In genomic region chr4:57771558-57772219, GRCm38 (mm10) we compare ENCODE assay signal across 20 mouse cellular contexts. TPM values are rescaled to one million over a fixed set of nuclear protein-coding genes. Genes with fewer than 3 reads are reported as not detected.
DNase-seq lines count a peak whose midpoint lies in the region; ATAC-seq and TF ChIP-seq lines count a peak whose summit lies in the region.
"Had no signal": no experiment of that assay in that cellular context is flagged by ENCODE, and none has a peak within 500 bp of the region (broad histone marks: within the 10 kb centered on the region; RNA-seq: fewer than 3 reads in every experiment).

No protein-coding gene starts in this region.

- intact Hi-C loops in heart, adult 2 months (cut with DNase I) = no loop called here

- no peaks in the 10 kb centered on the region; the same call in 1 of the 2 replicates for H3K36me3 ChIP-seq in heart, embryonic 16.5 days (ENCODE audit: control insufficient read depth, insufficient read depth)
- H3K36me3 ChIP-seq in heart, adult 2 months (ENCODE audit: control insufficient read depth, insufficient read depth, low read length) = no peaks in the 10 kb centered on the region; the same call in 1 of the 2 replicates
- no peaks in the 10 kb centered on the region for H3K36me3 ChIP-seq in limb, embryonic 11.5 days (ENCODE audit: control insufficient read depth, insufficient read depth, low read length)
- H3K36me3 ChIP-seq in limb, embryonic 10.5 days = no peaks in the 10 kb centered on the region
- H3K36me3 ChIP-seq in stomach, embryonic 16.5 days (ENCODE audit: control insufficient read depth, insufficient read depth, low read length) = no peaks in the 10 kb centered on the region
- no peaks in the 10 kb centered on the region for H3K36me3 ChIP-seq in stomach, postnatal 0 days (ENCODE audit: control insufficient read depth, insufficient read depth, low read length)
- H3K36me3 ChIP-seq: forebrain, embryonic 12.5 days; intestine, embryonic 15.5 days; limb, embryonic 13.5 days; liver, embryonic 15.5 days; stomach, embryonic 15.5 days had no signal

- H3K4me3 ChIP-seq in heart, embryonic 16.5 days (ENCODE audit: low read length) = no peak overlapping the region
- H3K4me3 ChIP-seq in heart, adult 2 months = no peak overlapping the region
- no peak overlapping the region for H3K4me3 ChIP-seq in limb, embryonic 11.5 days (ENCODE audit: low read depth, low read length)
- H3K4me3 ChIP-seq in limb, embryonic 10.5 days = no peak overlapping the region
- H3K4me3 ChIP-seq in stomach, embryonic 16.5 days (replicated peaks; ENCODE audit: low read length) = no peak overlapping the region
- H3K4me3 ChIP-seq in stomach, postnatal 0 days (ENCODE audit: low read depth, low read length) = no peak overlapping the region
- H3K4me3 ChIP-seq: forebrain, embryonic 12.5 days; intestine, embryonic 15.5 days; limb, embryonic 13.5 days; liver, embryonic 15.5 days; stomach, embryonic 15.5 days had no signal

- no peak overlapping the region for H3K4me2 ChIP-seq in heart, embryonic 16.5 days (ENCODE audit: low read depth, low read length)
- no peak overlapping the region for H3K4me2 ChIP-seq in limb, embryonic 11.5 days (ENCODE audit: low read depth, severe bottlenecking)
- H3K4me2 ChIP-seq in stomach, embryonic 16.5 days (ENCODE audit: low read depth, low read length) = no peak overlapping the region
- no peak overlapping the region for H3K4me2 ChIP-seq in stomach, postnatal 0 days (replicated peaks; ENCODE audit: low read depth)
- H3K4me2 ChIP-seq: forebrain, embryonic 12.5 days; intestine, embryonic 15.5 days; limb, embryonic 13.5 days; liver, embryonic 15.5 days; stomach, embryonic 15.5 days had no signal

- ATAC-seq in heart, embryonic 16.5 days (replicated peaks; ENCODE audit: extremely low read depth, insufficient read depth, low FRiP score) = no peak
- peak; percentile 44; the same call in 1 of the 2 replicates for ATAC-seq in limb, embryonic 11.5 days (ENCODE audit: insufficient number of reproducible peaks, low FRiP score, low TSS enrichment, low read depth)
- ATAC-seq in stomach, embryonic 16.5 days (ENCODE audit: insufficient read depth, low FRiP score) = peak; percentile 50; the same call in 1 of the 2 replicates
- no peak for ATAC-seq in stomach, postnatal 0 days (ENCODE audit: low FRiP score, low TSS enrichment)
- ATAC-seq: intestine, embryonic 15.5 days had no signal

- DNase-seq in heart, adult 2 months = no peak
- DNase-seq in limb, embryonic 11.5 days (ENCODE audit: low spot score) = no peak
- no peak for DNase-seq in limb, embryonic 10.5 days (ENCODE audit: low spot score)
- no peak for DNase-seq in stomach, postnatal 0 days (ENCODE audit: low spot score)
- DNase-seq in layer of hippocampus, adult 9-10 months (ENCODE audit: low spot score) = no peak
- DNase-seq: adrenal gland, postnatal 36 days; cerebellum, adult 8-10 months; heart, postnatal 14 days; kidney, postnatal 14 days; layer of hippocampus, adult 9-11 months; midbrain, embryonic 14.5 days; thymus, postnatal 14 days had no signal

- H3K79me2 ChIP-seq in heart, adult 2 months (replicated peaks; ENCODE audit: control insufficient read depth, insufficient read depth, low read length) = peaks cover 5% of the 10 kb centered on the region

- peak overlapping the region; percentile 18; the same call in 1 of the 2 replicates for H3K27ac ChIP-seq in heart, embryonic 16.5 days (ENCODE audit: low read length)
- H3K27ac ChIP-seq in heart, adult 2 months = no peak overlapping the region
- H3K27ac ChIP-seq in limb, embryonic 11.5 days (replicated peaks; ENCODE audit: low read depth, low read length) = no peak overlapping the region
- H3K27ac ChIP-seq in limb, embryonic 10.5 days = no peak overlapping the region
- H3K27ac ChIP-seq in stomach, embryonic 16.5 days (ENCODE audit: low read length) = no peak overlapping the region
- H3K27ac ChIP-seq in stomach, postnatal 0 days (replicated peaks) = no peak overlapping the region
- H3K27ac ChIP-seq: forebrain, embryonic 12.5 days; intestine, embryonic 15.5 days; limb, embryonic 13.5 days; liver, embryonic 15.5 days; macrophage; stomach, embryonic 15.5 days had no signal

- TF ChIP-seq CTCF in heart, adult 2 months (IDR thresholded peaks at IDR 0.05) = no peak
- no peak for TF ChIP-seq CTCF in stomach, postnatal 0 days (IDR thresholded peaks at IDR 0.05; ENCODE audit: low read depth)

- peaks cover 27% of the 10 kb centered on the region for H3K4me1 ChIP-seq in heart, embryonic 16.5 days (ENCODE audit: control insufficient read depth, insufficient read depth, low read length)
- peaks cover 7% of the 10 kb centered on the region for H3K4me1 ChIP-seq in heart, adult 2 months (ENCODE audit: control insufficient read depth, insufficient read depth, low read length)
- H3K4me1 ChIP-seq in limb, embryonic 11.5 days (ENCODE audit: control insufficient read depth, insufficient read depth, low read length) = no peaks in the 10 kb centered on the region
- H3K4me1 ChIP-seq in limb, embryonic 10.5 days = peaks cover 8% of the 10 kb centered on the region
- H3K4me1 ChIP-seq in stomach, embryonic 16.5 days (ENCODE audit: control insufficient read depth, insufficient read depth, low read length) = peaks cover 3% of the 10 kb centered on the region; the same call in 1 of the 2 replicates
- 0 out of 2 replicates have a peak, but pooled peaks cover 2% of the 10 kb centered on the region for H3K4me1 ChIP-seq in stomach, postnatal 0 days (replicated peaks; ENCODE audit: control insufficient read depth, insufficient read depth)
- H3K4me1 ChIP-seq: forebrain, embryonic 12.5 days; limb, embryonic 13.5 days; stomach, embryonic 15.5 days had no signal

- no peaks in the 10 kb centered on the region for H3K9me3 ChIP-seq in heart, embryonic 16.5 days (replicated peaks; ENCODE audit: control insufficient read depth, low read length)
- H3K9me3 ChIP-seq in limb, embryonic 11.5 days (ENCODE audit: control insufficient read depth, low read length) = no peaks in the 10 kb centered on the region
- H3K9me3 ChIP-seq in limb, embryonic 10.5 days (replicated peaks) = no peaks in the 10 kb centered on the region
- no peaks in the 10 kb centered on the region for H3K9me3 ChIP-seq in stomach, embryonic 16.5 days (replicated peaks; ENCODE audit: control insufficient read depth, low read length)
- H3K9me3 ChIP-seq in stomach, postnatal 0 days (ENCODE audit: control insufficient read depth, low read length) = no peaks in the 10 kb centered on the region
- H3K9me3 ChIP-seq: forebrain, embryonic 12.5 days; intestine, embryonic 15.5 days; limb, embryonic 13.5 days; liver, embryonic 15.5 days; stomach, embryonic 15.5 days had no signal

- no peak overlapping the region for H3K9ac ChIP-seq in heart, embryonic 16.5 days (ENCODE audit: low read length)
- no peak overlapping the region for H3K9ac ChIP-seq in heart, adult 2 months (ENCODE audit: low read depth, low read length)
- H3K9ac ChIP-seq in limb, embryonic 11.5 days (ENCODE audit: low read length) = no peak overlapping the region
- H3K9ac ChIP-seq in stomach, embryonic 16.5 days (ENCODE audit: low read length) = no peak overlapping the region
- no peak overlapping the region for H3K9ac ChIP-seq in stomach, postnatal 0 days (ENCODE audit: low read length)
- H3K9ac ChIP-seq: forebrain, embryonic 12.5 days; intestine, embryonic 15.5 days; limb, embryonic 13.5 days; liver, embryonic 15.5 days; stomach, embryonic 15.5 days had no signal

- 76% methylated on average over 2 of the region's 2 CpGs for WGBS in heart, embryonic 16.5 days
- 90% methylated on average over 2 of the region's 2 CpGs for WGBS in heart, adult 2 months
- 88% methylated on average over 2 of the region's 2 CpGs for WGBS in limb, embryonic 11.5 days
- 98% methylated on average over 2 of the region's 2 CpGs for WGBS in limb, embryonic 10.5 days
- WGBS in stomach, embryonic 16.5 days = 93% methylated on average over 2 of the region's 2 CpGs
- WGBS in stomach, postnatal 0 days = 90% methylated on average over 2 of the region's 2 CpGs

- no peaks in the 10 kb centered on the region for H3K27me3 ChIP-seq in heart, embryonic 16.5 days (ENCODE audit: control insufficient read depth, insufficient read depth, low read length)
- no peaks in the 10 kb centered on the region for H3K27me3 ChIP-seq in heart, adult 2 months (ENCODE audit: control insufficient read depth, insufficient read depth, low read length)
- H3K27me3 ChIP-seq in limb, embryonic 11.5 days (ENCODE audit: control insufficient read depth, insufficient read depth, low read length) = no peaks in the 10 kb centered on the region
- no peaks in the 10 kb centered on the region for H3K27me3 ChIP-seq in limb, embryonic 10.5 days (ENCODE audit: low read depth, poor library complexity, severe bottlenecking)
- no peaks in the 10 kb centered on the region for H3K27me3 ChIP-seq in stomach, embryonic 16.5 days (ENCODE audit: control insufficient read depth, insufficient read depth, low read length)
- H3K27me3 ChIP-seq in stomach, postnatal 0 days (ENCODE audit: control insufficient read depth, insufficient read depth, low read length) = no peaks in the 10 kb centered on the region
- H3K27me3 ChIP-seq: intestine, embryonic 15.5 days; limb, embryonic 13.5 days; liver, embryonic 15.5 days; stomach, embryonic 15.5 days had no signal

- no peak for TF ChIP-seq POLR2A in heart, adult 2 months (IDR thresholded peaks at IDR 0.05; ENCODE audit: insufficient read depth, low read depth, low read length)

- TF ChIP-seq EP300 in heart, adult 2 months (IDR thresholded peaks at IDR 0.05; ENCODE audit: insufficient read depth, low read depth, low read length) = no peak
- TF ChIP-seq EP300 in stomach, postnatal 0 days (optimal IDR thresholded peaks at IDR 0.05) = no peak

RNA-seq across cellular contexts. Expression of gene Akap2, which starts 54.2 kb away (rescaled TPM):
- 42.4 and 53.8 TPM in 2 replicates for polyA plus RNA-seq in heart, embryonic 16.5 days (2015; fragmentation: Nextera tagmentation; extraction: Ambion mirVana)
- total RNA-seq in heart, adult 2 months (2021) = 100 to 1,000 TPM in 1 of 2 experiments, 10 to 100 TPM in 1; 86.4 to 106 TPM
- polyA plus RNA-seq in heart, adult 2 months (2012; rRNA removed) = 72.4 and 95.9 TPM in 2 replicates
- polyA plus RNA-seq in limb, embryonic 11.5 days (2014; fragmentation: Nextera tagmentation; extraction: Ambion mirVana) = 32.8 and 36.5 TPM in 2 replicates
- 26.5 and 33.3 TPM in 2 replicates for polyA plus RNA-seq in limb, embryonic 10.5 days (2016; fragmentation: Nextera tagmentation; extraction: Ambion mirVana)
- polyA plus RNA-seq in stomach, embryonic 16.5 days (2015; fragmentation: Nextera tagmentation; extraction: Ambion mirVana) = 23.0 and 26.5 TPM in 2 replicates
- polyA plus RNA-seq in stomach, postnatal 0 days (2015; fragmentation: Nextera tagmentation; extraction: Ambion mirVana) = 10.5 and 11.4 TPM in 2 replicates

Comparison
In these comparisons a context has a peak if more than half of its experiments do, and no peak if none do; other contexts are left out.
1. ATAC-seq: peak in limb, embryonic 11.5 days (single experiment) and stomach, embryonic 16.5 days (single experiment); none in heart, embryonic 16.5 days (single experiment) and stomach, postnatal 0 days (single experiment).